8 mouse cellular contexts compared by ENCODE assay signal in the genomic region with DNA sequence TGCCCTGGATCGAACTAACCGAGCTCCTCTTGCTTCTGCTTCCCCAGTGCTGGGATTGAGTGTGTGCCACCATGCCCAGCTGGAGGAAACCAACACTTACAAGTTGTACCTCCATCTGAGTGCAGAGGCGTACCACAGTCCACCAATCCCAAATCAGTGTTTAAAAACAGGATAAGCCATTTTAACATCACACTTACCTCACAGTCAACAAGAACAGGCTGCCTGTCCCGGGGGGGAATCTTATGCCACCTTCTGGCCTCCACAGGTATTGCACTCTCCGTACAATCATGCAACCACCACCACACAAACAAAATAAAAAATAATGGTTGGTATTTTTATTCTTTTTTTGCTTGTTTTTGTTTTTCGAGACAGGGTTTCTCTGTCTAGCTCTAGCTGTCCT. TPM values are rescaled to one million over a fixed set of nuclear protein-coding genes. Genes with fewer than 3 reads are reported as not detected.
DNase-seq lines count a peak whose midpoint lies in the region; ATAC-seq and TF ChIP-seq lines count a peak whose summit lies in the region.

No protein-coding gene starts in this region.

- no peak for DNase-seq in forebrain, embryonic 10.5 days (ENCODE audit: extremely low spot score, low spot score)
- peak; percentile 24 for DNase-seq in neural tube, embryonic 10.5 days (ENCODE audit: extremely low spot score, low spot score)
- peak; percentile 69 for DNase-seq in heart, postnatal 4 days
- no peak for DNase-seq in frontal cortex, postnatal 25 days (ENCODE audit: low spot score in 2 of 2)

- H3K9ac ChIP-seq in forebrain, embryonic 13.5 days, result no peak overlapping the region
- no peak overlapping the region for H3K9ac ChIP-seq in neural tube, embryonic 15.5 days (replicated peaks)

- ATAC-seq in forebrain, embryonic 13.5 days, result 0 out of 2 replicates have a peak, but pooled peaks have one; percentile 25
- ATAC-seq in neural tube, embryonic 15.5 days (ENCODE audit: low FRiP score), result no peak
- peak; percentile 57; the same call in 1 of the 2 replicates for ATAC-seq in monocyte, adult 5-6 weeks (replicated peaks; ENCODE audit: insufficient number of reproducible peaks, low FRiP score, low TSS enrichment, poor library complexity, severe bottlenecking)

- H3K27ac ChIP-seq in forebrain, embryonic 13.5 days, result no peak overlapping the region
- H3K27ac ChIP-seq in forebrain, embryonic 10.5 days, result no peak overlapping the region
- no peak overlapping the region for H3K27ac ChIP-seq in neural tube, embryonic 15.5 days (replicated peaks)
- H3K27ac ChIP-seq in bone marrow macrophage, adult 2 months (ENCODE audit: insufficient read depth, low read depth, low read length), result no peak overlapping the region

- H3K4me3 ChIP-seq in forebrain, embryonic 13.5 days, result no peak overlapping the region
- H3K4me3 ChIP-seq in forebrain, embryonic 10.5 days, result no peak overlapping the region
- H3K4me3 ChIP-seq in neural tube, embryonic 15.5 days (replicated peaks), result no peak overlapping the region
- no peak overlapping the region for H3K4me3 ChIP-seq in bone marrow macrophage, adult 2 months (ENCODE audit: insufficient read depth, low read length)

- H3K4me2 ChIP-seq in forebrain, embryonic 13.5 days, result no peak overlapping the region
- no peak overlapping the region for H3K4me2 ChIP-seq in neural tube, embryonic 15.5 days

- TF ChIP-seq CTCF in bone marrow macrophage, adult 2 months (IDR thresholded peaks at IDR 0.05; ENCODE audit: low read depth, low read length), result peak; percentile 67

- 87% methylated on average over 6 of the region's 6 CpGs for WGBS in forebrain, embryonic 13.5 days
- WGBS in forebrain, embryonic 10.5 days, result 85% methylated on average over 6 of the region's 6 CpGs
- 86% methylated on average over 6 of the region's 6 CpGs for WGBS in neural tube, embryonic 15.5 days

- no peak for TF ChIP-seq POLR2A in bone marrow macrophage, adult 2 months (IDR thresholded peaks at IDR 0.05; ENCODE audit: borderline replicate concordance, low read depth, low read length)

- 0 out of 2 replicates have a peak, but pooled peaks cover 2% of the 10 kb centered on the region for H3K4me1 ChIP-seq in forebrain, embryonic 13.5 days
- peaks cover 7% of the 10 kb centered on the region; the same call in 1 of the 2 replicates for H3K4me1 ChIP-seq in forebrain, embryonic 10.5 days
- H3K4me1 ChIP-seq in neural tube, embryonic 15.5 days, result no peaks in the 10 kb centered on the region
- peaks cover 3% of the 10 kb centered on the region; the same call in 1 of the 2 replicates for H3K4me1 ChIP-seq in bone marrow macrophage, adult 2 months (ENCODE audit: control insufficient read depth, insufficient read depth, low read length)

- peaks cover 46% of the 10 kb centered on the region for H3K36me3 ChIP-seq in forebrain, embryonic 13.5 days (ENCODE audit: poor library complexity, severe bottlenecking)
- peaks cover 58% of the 10 kb centered on the region for H3K36me3 ChIP-seq in forebrain, embryonic 10.5 days (replicated peaks)
- H3K36me3 ChIP-seq in neural tube, embryonic 15.5 days, result peaks cover 40% of the 10 kb centered on the region

- no peaks in the 10 kb centered on the region for H3K9me3 ChIP-seq in forebrain, embryonic 13.5 days (replicated peaks)
- no peaks in the 10 kb centered on the region for H3K9me3 ChIP-seq in forebrain, embryonic 10.5 days
- H3K9me3 ChIP-seq in neural tube, embryonic 15.5 days (replicated peaks), result no peaks in the 10 kb centered on the region

- H3K27me3 ChIP-seq in forebrain, embryonic 13.5 days, result no peaks in the 10 kb centered on the region
- H3K27me3 ChIP-seq in forebrain, embryonic 10.5 days (ENCODE audit: poor library complexity, severe bottlenecking), result no peaks in the 10 kb centered on the region; the same call in 1 of the 2 replicates
- H3K27me3 ChIP-seq in neural tube, embryonic 15.5 days (replicated peaks), result no peaks in the 10 kb centered on the region

RNA-seq across cellular contexts. Expression of gene Strn3, which starts 50.0 kb away (rescaled TPM):
- 47.5 and 50.0 TPM in 2 replicates for polyA plus RNA-seq in forebrain, embryonic 13.5 days (2015; fragmentation: Nextera tagmentation; extraction: Ambion mirVana)
- 40.8 and 41.0 TPM in 2 replicates for polyA plus RNA-seq in forebrain, embryonic 10.5 days (2016; fragmentation: Nextera tagmentation; extraction: Ambion mirVana)
- 34.4 and 34.7 TPM in 2 replicates for polyA plus RNA-seq in neural tube, embryonic 15.5 days (2015; fragmentation: Nextera tagmentation; extraction: Ambion mirVana)
- 35.1 and 38.2 TPM in 2 replicates for polyA plus RNA-seq in bone marrow macrophage, adult 2 months (2012; ENCODE audit: insufficient read depth, insufficient read length, missing spikeins)
- total RNA-seq in heart, postnatal 4 days (2021), result 10 to 100 TPM; 90.7 to 91.0 TPM
- 96.7 to 110 TPM (median 107 TPM) in 3 replicates for total RNA-seq in monocyte, adult 5-6 weeks (2017)

RNA-seq across cellular contexts. Expression of gene Ap4s1, which starts 50.9 kb away (rescaled TPM):
- polyA plus RNA-seq in forebrain, embryonic 13.5 days (2015; fragmentation: Nextera tagmentation; extraction: Ambion mirVana), result 50.0 and 52.9 TPM in 2 replicates
- polyA plus RNA-seq in forebrain, embryonic 10.5 days (2016; fragmentation: Nextera tagmentation; extraction: Ambion mirVana), result 40.3 and 41.7 TPM in 2 replicates
- polyA plus RNA-seq in neural tube, embryonic 15.5 days (2015; fragmentation: Nextera tagmentation; extraction: Ambion mirVana), result 49.4 and 58.2 TPM in 2 replicates
- 24.9 and 27.6 TPM in 2 replicates for polyA plus RNA-seq in bone marrow macrophage, adult 2 months (2012; ENCODE audit: insufficient read depth, insufficient read length, missing spikeins)
- 10 to 100 TPM; 29.3 to 30.0 TPM for total RNA-seq in heart, postnatal 4 days (2021)
- 23.3 to 39.5 TPM (median 38.4 TPM) in 3 replicates for total RNA-seq in monocyte, adult 5-6 weeks (2017)

Comparison
In these comparisons a context has a peak if more than half of its experiments do, and no peak if none do; other contexts are left out.
1. DNase-seq: peak in neural tube, embryonic 10.5 days (single experiment) and heart, postnatal 4 days (single experiment); none in forebrain, embryonic 10.5 days (single experiment) and frontal cortex, postnatal 25 days (0 of 2).